Mouse (Mus musculus) megakaryocyte, adult 5-6 weeks (primary cell): ENCODE measurements around the gene Fam193b. TPM values are rescaled to one million over a fixed set of nuclear protein-coding genes. Genes with fewer than 3 reads are reported as not detected.
"Not testable (repeated sequence)": the region's sequence is repeated elsewhere in the genome, so short reads cannot be mapped to it uniquely, and the experiment has no call there.

ENCODE experiments used
- ATAC-seq: 2 replicates; pipeline ENCODE4 v1.8.0; 2016; ENCODE audit warnings: mild to moderate bottlenecking, inconsistent platforms; ENCODE audit not compliant: poor library complexity, severe bottlenecking
- total RNA-seq, 2 experiments: library from RNA; stranded (forward) in 1 of 2; stranded (reverse) in 1 of 2; fragments of 153-499, 151-499 nt in 1 of 2; fragments of 221-1000, 200-1000 nt in 1 of 2; gene quantifications; 2 replicates each; pipeline versions ENCODE4 v1.2.3 to v1.2.4; 2015 to 2017

The Fam193b gene
- total RNA-seq, 2 experiments from 2014 or later, result 19.1 to 29.7 TPM

DNA sequence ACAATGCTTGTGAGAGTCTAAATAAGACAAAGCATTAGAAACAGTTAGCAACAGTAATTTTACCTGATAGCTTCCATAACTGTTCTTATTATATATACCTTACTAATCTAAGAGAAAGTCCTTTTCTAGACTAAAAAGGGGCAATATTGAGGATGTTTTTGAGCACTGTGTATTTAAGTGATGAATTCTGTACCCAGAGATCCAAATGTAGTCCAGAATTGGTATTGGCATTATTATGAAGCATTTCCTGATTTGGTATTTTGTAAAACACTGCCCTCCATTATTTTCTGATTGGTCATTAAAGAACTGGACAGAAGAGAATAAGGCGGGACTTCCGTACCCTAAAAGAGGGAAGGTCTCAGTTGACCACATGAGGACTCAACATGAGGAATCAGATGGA lies 2.5 kb upstream of the Fam193b start, which contains the start of gene Tmed9:
Tmed9 (plus strand) TSS at position 301 of the 400 bp plus-strand sequence.
- ATAC-seq, result no peak

DNA sequence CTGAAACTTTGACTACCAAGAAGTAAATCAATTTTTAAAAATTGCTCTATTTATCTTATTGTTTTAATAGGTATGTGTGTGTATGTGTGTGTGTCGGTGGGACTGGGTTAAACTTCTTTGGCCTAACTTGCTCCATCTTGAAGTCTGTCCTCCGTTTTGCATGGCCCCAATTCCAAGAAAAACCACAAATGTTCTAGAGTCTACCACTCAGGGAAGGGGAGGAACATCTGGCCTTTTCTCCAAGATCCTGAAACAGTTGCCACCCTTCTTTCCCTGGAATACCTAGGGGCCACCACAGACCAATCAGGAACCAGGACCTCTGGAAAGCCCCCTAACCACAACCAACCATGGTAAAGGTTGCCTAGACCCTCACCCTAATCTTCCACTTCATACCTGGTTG lies 1.1 kb upstream of the Fam193b start:
- no peak for ATAC-seq

DNA sequence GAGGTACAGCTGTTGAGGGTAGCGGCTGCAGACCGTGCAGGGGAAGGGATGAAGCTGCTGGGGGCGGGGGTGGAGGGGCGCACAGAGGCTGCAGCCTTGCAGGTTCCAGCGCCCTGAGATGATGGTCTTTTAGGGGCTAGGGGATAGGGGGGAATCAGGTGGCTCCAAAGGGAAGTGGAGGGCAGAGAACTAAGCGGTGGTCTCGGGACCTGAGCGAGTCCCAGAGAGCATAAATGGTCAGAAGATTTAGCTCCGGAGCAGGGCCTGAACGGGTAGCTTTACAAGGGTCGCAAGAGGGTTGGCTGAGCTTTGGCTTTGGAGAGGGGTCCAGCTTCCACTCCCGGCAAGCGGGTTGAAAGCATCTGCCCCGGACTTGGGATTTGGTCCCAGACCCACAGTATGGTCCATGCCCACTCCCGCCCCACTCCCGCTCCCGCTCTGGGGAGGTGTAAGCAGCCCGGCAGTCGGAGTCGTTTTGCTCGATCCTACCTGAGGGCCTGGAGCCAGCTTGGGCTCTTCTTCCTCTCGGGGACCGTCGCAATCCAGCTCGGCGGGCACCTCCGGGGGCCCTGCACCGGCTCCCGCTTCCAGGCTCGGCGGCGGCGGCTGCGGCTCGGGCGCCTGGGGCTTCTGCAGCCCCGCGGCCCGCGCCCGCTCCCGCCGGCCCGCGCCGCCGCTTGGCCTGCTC lies 490 bp downstream of the Fam193b start:
- peak; percentile 6; the same call in 1 of the 2 replicates for ATAC-seq

DNA sequence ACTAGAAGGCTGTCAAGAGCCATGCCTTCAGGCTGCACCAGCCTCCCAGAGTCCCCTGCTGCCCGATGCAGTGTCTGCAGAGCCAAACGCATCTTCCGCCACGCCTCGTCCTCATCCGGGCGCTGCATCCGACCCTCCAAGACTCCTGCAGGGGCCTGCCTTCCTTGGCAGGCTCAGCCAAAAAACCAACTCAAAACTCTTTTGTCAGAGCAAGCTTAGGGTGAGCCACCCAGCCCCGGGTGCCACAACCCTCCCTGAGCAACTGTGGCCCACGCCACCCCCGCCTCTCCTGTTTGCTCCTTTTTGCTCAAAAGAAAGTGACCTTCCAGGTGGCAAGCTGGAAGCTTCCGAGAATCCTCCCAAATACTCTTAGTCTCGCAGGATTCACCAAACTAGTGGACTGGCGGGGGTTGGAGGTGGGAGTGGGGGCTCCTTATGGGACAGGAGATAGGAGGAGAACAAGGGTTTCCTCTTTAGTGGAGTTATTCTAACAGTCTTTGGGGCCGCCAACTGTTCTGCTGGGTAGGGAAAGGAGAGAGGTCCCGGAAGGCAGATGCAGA lies 1.1 kb downstream of the Fam193b start:
- no peak for ATAC-seq

DNA sequence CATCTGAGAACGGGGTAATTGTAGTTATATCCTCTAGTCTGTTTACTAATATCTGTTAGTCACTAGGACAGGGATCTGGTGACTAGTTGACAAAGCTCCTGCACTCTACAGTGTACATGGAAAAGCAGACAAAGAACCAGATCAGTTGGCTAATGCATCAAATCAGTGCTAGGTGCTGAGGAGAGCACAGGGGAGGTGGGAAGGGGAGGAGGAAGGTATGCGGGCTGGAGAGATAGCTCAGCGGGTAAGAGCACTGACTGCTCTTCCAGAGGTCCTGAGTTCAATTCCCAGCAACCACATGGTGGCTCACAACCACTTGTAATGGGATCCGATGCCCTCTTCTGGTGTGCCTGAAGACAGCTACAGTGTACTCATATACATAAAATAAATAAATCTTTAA lies 2.4 kb downstream of the Fam193b start:
- not testable (repeated sequence) for ATAC-seq

DNA sequence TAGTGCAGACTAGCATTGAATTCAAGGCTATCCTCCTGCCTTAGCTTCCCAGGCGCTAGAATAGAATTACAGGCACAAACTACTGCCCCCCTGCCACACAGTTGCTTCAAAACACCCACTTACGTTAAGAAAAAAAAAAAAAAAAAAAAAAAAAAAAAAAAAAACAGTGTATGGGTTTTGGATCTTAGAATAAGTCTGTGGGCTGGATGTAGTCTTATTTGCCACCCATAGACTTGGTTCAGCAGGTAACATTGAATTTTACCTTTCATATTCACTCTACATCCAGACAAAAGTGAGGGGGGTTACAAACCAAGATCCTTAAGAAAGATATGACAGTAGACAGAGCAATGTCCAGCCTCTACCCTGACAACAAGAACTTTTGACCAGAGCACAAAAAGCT lies 3.0 kb downstream of the Fam193b start:
- ATAC-seq, result no peak

DNA sequence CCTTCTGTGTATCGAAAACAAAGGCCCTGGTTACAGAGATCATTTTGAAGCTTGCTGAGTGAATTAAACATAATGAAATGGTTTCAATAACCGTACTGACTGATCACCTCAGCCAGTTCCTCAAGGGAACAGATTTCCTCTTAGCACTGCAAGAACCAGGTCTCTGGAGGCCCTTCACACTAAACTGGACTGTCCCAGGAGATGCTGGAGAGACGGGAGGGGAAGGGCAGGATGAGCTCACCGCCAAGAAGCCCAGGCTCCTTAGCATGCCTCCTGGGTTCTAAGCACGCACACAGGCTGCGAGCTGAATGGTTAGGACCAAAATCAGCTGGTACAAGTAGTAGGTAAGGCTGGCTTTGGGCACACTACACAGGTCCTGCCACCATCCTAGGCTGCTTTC lies 3.9 kb downstream of the Fam193b start:
- ATAC-seq, result no peak

DNA sequence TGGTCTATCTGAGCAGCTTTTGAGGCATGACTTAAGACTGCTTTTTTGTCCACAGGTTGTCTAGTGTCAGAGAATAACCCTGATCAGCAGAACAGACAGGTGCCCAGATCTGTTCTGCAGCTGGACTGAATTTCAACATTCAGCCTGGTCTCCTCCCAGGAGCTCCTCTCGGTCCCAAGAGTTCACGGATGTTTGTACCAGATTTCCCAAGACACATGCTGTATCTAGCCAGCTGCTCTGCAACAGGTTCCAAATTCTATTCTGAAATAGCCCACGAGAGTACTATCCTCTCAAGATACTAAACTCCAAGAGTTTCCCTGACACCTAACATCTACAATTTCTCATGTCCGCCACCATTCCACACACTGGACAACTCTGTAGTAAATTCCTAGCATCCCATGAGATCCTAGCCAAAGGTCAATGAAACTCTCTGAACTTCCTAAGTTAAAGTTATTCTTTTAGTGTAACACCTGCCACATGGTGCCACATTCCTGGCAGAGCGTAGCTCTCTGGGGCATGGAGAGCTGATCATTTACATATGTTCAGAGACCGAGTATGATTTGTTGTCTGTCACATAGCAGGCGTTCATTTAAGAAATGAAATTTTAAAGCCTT lies 7.5 kb downstream of the Fam193b start:
- ATAC-seq, result no peak

DNA sequence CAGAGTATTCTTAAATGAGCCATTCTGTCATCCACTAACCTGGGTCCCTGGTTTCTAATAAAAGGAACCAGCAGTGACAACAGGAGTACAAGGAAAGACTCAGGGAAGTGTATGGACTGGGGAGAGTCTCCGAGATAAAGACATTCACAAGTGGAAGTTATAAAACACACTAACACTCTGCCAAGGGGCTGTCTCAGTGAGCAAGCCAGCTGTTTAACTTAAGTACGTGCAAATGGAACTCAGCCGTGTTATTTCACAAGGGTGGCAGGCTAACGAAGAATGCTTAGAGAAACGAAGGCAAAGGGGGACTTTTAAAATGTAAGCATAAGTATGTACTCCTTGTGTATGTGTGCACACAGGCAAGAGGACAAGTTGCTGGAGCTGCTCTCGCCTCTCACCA lies 13.4 kb downstream of the Fam193b start:
- ATAC-seq, result no peak

DNA sequence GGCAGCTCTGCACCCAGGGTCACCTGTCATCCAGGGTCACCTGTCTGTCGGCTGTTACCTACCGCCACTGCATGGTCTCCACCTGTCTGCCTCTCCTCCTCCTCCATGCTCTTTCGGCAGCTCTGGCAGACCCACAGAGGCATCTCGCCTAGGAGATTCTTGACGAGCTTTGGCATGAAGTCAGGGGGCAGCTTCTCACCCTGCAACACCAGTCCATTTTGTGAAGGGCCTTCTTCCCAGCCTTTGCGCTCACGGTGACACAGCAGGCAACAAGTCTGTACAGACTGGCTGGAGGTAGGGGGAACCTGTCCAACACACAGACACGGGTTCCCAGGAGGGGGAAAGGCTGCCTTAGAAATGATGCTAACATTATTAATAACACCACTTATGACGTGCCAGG lies 15.0 kb downstream of the Fam193b start:
- no peak for ATAC-seq

DNA sequence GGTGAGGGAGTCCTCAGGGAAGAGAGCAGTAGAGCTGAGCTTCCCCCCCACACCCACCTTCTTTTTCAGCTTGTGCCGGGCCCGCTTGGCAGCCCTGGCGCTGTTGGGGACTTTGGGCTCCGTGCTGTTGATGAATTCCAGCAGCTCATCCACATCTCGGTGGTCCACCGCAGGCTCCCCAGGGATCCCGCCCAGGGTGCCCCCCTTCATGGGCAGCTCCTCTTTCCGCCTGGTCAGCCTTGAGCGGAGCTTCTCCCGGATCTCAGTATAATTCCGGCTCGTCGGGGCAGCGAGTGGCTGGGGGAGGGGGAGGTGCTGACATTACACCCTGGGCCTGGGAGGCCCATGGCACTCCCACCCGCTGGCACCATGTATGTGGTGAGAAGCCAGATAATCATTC lies 21.9 kb downstream of the Fam193b start:
- no peak for ATAC-seq

DNA sequence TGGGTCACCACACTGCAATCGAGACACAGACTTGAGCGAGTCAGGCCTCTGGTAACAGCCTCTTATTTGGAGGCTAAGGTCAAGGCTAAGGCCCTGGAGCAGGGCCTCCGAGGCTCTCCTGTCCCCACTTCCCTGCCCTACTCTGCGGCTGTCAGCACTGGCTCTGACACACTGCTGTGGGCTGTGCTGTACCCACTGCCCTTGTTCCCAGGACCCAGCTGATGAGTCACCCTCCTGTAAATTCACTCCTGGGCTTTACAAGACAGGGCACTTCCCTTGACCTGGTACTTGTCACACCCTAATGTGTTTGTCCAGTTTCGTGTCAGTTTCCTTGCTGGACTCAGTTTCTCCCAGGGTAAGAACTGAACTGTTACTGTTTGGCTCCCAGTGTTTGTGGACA lies 22.5 kb downstream of the Fam193b start:
- ATAC-seq, result no peak

DNA sequence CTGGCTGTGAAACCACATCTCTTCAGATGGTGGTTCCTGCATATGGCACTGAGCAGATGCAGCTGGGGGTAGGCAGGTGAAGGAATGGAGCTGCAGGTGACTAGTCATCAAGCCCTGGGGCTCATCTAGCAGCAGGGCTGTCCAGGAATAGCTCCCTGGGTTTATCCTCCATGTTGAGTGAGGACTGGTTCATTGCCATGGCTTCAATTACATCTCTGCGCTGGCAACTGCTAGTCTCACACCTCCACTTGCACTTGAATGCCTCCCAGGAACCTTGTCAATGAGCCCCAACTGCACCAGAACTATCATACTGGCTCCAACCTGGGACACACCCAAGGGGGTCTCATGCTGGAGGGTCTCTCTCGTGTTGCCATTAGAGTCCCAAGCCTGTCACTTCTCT lies 23.0 kb downstream of the Fam193b start:
- no peak for ATAC-seq

DNA sequence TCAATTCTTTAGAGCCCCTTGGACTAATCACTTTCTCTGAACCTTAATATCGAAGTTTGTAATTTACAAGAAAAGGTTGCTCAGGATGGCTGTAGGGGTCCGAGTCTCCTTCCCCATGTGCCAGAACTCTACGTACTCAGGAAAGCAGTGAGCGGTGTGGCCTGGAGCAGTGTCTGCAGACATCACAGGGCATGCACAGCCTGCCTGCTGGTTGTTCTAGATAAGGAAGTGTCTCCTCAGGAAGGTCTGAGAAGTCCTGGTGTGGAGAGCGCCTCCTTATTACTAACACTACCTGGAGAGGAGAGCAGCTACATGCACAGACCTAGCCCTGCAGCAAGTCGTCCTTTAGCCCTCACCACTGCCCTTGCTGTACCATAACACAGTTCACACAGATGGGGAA lies 26.1 kb downstream of the Fam193b start:
- no peak for ATAC-seq

DNA sequence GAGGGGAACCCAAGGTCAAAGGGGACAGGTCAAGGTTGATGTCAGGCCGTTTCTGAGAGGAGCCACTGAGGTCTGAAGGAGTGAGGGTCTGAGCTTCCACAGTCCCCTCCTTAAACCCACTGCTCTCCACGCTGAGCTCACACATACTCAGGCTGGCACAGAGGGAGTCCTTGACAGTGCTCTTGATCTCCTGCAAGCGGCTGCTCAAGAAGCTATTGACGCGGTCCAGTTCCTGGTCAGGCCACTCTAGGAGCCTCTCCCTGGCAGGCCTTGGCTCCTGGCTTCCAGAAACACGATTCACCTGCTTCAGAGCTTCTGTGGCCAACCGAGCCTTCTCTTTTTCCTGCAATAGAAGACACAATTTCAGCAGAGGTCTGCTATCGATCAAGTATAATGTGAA lies 27.5 kb downstream of the Fam193b start:
- no peak for ATAC-seq

DNA sequence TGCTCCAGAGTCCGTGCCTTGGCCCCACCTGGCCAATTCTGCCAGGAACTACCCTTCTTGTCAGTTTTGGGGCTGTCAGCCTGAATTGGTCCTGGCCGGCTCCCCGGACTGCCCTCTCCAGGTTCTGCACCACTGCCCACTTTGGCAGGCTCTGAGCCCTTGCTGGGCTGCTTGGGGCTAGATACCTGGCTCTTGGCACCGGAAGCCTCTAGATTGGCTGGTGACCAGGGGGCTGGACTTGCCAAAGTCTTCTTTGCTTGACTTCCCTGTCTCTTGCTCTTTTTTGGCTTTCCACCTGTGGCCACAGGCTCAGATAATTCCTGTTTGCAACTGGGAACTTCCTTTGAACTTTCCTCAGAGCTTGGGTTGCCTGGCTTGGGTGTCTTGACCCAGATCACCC lies 28.0 kb downstream of the Fam193b start:
- ATAC-seq, result no peak

DNA sequence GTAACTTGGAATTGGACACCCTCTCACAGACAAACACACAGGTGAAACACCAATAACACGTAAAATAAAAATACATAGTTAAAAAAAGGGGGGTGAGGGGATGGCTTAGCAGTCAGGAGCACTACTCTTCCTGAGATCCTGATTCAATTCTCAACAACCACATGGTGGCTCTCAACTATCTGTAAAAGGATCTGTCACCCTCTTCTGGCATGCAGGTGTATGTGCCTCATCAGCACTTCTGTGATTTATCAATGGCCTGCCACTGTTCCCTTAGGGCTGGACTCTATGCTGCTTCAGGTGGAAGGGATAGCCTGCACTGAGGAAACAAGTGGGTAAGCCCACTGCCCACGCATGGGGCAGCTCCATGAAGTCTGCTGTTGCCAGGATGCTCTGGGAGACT lies 30.0 kb downstream of the Fam193b start:
- ATAC-seq, result no peak

DNA sequence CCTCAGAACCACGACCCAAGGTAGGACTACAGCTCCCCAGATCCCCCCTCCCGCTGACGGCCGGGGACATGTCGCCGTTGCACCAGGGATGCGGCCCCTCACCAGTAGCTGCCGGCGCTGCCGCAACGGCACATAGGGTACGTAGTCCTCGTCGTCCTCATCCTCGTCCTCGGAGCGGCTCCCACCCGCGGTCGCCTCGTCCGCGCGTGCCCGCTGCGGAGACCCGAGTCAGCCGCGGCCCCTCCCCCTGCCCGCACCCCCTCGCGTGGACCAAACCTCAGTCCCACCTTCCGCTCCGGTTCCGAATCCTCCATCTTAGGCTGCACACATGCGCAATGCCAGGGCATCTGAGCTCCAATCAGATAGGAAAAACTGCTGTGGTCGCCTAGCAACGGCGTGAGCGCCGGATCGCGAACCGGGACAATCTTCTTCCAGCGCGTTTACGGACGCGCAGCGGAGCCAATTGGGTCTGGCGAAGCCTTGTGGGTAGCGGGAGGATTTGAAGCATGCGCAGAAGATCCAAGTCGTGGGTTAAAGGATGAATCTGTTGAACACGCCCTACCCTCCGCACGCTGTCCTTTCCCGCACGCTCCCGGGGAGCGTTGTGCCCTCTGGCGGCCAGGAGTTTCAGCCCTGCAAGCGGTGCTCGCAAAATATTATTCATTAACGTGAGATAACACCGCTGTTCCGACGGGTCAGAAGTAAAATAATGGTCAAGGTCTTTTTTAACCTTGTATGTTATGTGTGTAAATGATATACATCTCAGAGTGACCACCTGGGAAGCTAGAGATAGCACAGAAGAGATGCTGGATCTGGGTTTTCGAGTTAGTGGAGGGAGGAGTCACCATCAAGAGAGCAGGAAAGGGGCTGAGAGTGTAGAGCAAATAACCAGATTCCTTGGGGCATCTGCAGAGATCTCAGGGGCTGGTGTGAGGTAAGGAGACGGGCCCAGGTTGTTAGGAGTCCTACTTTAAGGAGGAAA lies 34.4 kb downstream of the Fam193b start, which contains the start of gene Ddx41:
Ddx41 (minus strand) TSS at position 465 of the 982 bp plus-strand sequence.
- peak; percentile 97 for ATAC-seq

DNA sequence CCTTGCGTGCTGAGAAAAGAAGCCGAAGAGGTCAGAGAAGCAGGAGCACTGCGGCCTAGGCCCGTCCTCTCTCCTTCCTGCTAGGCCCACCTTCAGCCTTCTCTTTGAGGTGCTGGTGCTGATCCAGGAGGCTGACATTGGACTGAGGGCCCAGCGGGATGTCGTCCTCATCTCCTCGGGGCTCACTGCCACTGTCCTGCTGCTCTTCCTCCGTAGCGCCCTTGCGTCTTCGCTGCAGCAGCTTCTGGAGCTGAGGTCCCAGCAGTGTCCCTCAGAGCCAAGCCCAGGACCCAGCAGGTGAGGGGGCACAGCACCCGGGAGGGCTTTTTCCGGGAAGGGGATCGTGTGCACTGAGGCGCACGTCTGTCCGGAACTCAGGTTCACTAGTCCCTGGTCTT lies 35.1 kb downstream of the Fam193b start:
- no peak for ATAC-seq

DNA sequence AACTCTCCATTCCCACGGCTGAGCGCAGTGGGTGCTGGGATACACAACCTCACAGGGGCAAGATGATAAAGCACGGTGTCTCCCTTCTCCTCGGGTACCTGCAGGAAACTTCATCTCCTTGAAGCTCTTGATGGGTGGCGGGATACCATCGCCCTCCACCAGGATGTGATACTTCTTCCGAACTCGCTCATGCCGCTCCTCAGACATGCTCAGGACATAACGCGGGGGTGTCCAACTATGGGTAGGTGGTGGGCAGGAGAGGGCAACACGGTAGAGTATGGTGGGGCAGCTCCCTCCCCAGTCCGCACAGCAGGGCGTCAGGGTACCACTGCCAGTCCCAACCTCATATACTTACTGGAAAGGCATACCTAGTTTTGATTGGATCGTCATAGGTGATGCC lies 35.7 kb downstream of the Fam193b start:
- ATAC-seq, result no peak
